Mouse (Mus musculus) ES-Bruce4 (cell line): ENCODE results near the gene 4930415O20Rik. TPM values are rescaled to one million over a fixed set of nuclear protein-coding genes. Genes with fewer than 3 reads are reported as not detected.
A peak's percentile ranks its signal among the peaks of the same experiment; 100 is the strongest.

Source experiments
- H3K27ac ChIP-seq: 2 replicates; pipeline ENCODE4 v1.5.1; 2012; ENCODE audit warnings: low read length, inconsistent platforms; ENCODE audit not compliant: insufficient read depth
- H3K27me3 ChIP-seq: 2 replicates; pipeline ENCODE4 v1.6.1; 2012; ENCODE audit warnings: mild to moderate bottlenecking, low read length, inconsistent platforms; ENCODE audit not compliant: control insufficient read depth, poor library complexity, insufficient read depth, severe bottlenecking
- H3K36me3 ChIP-seq: 2 replicates; pipeline ENCODE4 v1.6.1; 2012; ENCODE audit warnings: inconsistent platforms, mild to moderate bottlenecking, low read length, moderate library complexity; ENCODE audit not compliant: control insufficient read depth, poor library complexity, insufficient read depth, severe bottlenecking
- H3K4me1 ChIP-seq: one replicate; pipeline ENCODE4 v1.8.1; 2011; ENCODE audit warnings: low read length; ENCODE audit not compliant: control insufficient read depth, insufficient read depth
- H3K4me3 ChIP-seq: 2 replicates; pipeline ENCODE4 v1.5.1; 2011; ENCODE audit warnings: low read depth, mild to moderate bottlenecking, low read length
- H3K9ac ChIP-seq: 2 replicates; pipeline ENCODE4 v1.6.1; 2012; ENCODE audit warnings: low read depth, mild to moderate bottlenecking, inconsistent platforms; ENCODE audit not compliant: poor library complexity, severe bottlenecking
- H3K9me3 ChIP-seq: replicated peaks from 2 replicates; pipeline ENCODE4 v1.6.1; 2012; ENCODE audit warnings: mild to moderate bottlenecking, low read length, inconsistent platforms; ENCODE audit not compliant: control insufficient read depth, poor library complexity, insufficient read depth, severe bottlenecking
- CTCF ChIP-seq: IDR thresholded peaks from one replicate; pipeline ENCODE4 v1.8.1; 2011; ENCODE audit warnings: low read depth, low read length
- EP300 ChIP-seq: IDR thresholded peaks from 2 replicates; pipeline ENCODE4 v1.6.1; 2011; ENCODE audit warnings: low read depth, low read length; ENCODE audit not compliant: insufficient read depth
- POLR2A ChIP-seq: IDR thresholded peaks from one replicate; pipeline ENCODE4 v1.8.1; 2011; ENCODE audit warnings: low read length; ENCODE audit not compliant: insufficient read depth
- polyA plus RNA-seq: library from polyadenylated mRNA; stranded (reverse); fragments of >200 nt; gene quantifications from 2 replicates; pipeline ENCODE4 v1.2.4, GENCODE M21; 2011; ENCODE audit warnings: low read depth; ENCODE audit not compliant: missing spikeins, insufficient read depth, insufficient read length

Gene 4930415O20Rik
- polyA plus RNA-seq, 1 experiment: 2.6 TPM

GRCm38 (mm10) chr15:98615751-98616150, 44.9 kb downstream of the 4930415O20Rik start:
- Histone ChIP-seq H3K4me1 (peaks cover 3% of the 10 kb centered on the region), H3K9me3 (no peaks in the 10 kb centered on the region), H3K27ac (no peak overlapping the region), H3K27me3 (no peaks in the 10 kb centered on the region), H3K9ac (no peak overlapping the region), H3K4me3 (no peak overlapping the region), H3K36me3 (no peaks in the 10 kb centered on the region)
- TF ChIP-seq EP300 (no peak), CTCF (no peak), POLR2A (no peak)

GRCm38 (mm10) chr15:98616362-98617175, 45.8 kb downstream of the 4930415O20Rik start:
- peaks cover 3% of the 10 kb centered on the region for H3K4me1 ChIP-seq
- TF ChIP-seq POLR2A (no peak), EP300 (no peak), CTCF (no peak)
- H3K9ac ChIP-seq: no peak overlapping the region
- H3K27me3 ChIP-seq: no peaks in the 10 kb centered on the region
- no peak overlapping the region for H3K4me3 ChIP-seq
- H3K36me3 ChIP-seq: no peaks in the 10 kb centered on the region
- no peaks in the 10 kb centered on the region for H3K9me3 ChIP-seq
- H3K27ac ChIP-seq: no peak overlapping the region

GRCm38 (mm10) chr15:98617176-98617537, 46.4 kb downstream of the 4930415O20Rik start:
- H3K4me1 ChIP-seq: peaks cover 4% of the 10 kb centered on the region
- H3K9ac ChIP-seq: no peak overlapping the region
- no peaks in the 10 kb centered on the region for H3K27me3 ChIP-seq
- no peak for TF ChIP-seq EP300
- TF ChIP-seq POLR2A: no peak
- TF ChIP-seq CTCF: peak; percentile 55
- H3K9me3 ChIP-seq: no peaks in the 10 kb centered on the region
- H3K4me3 ChIP-seq: no peak overlapping the region
- H3K27ac ChIP-seq: no peak overlapping the region
- H3K36me3 ChIP-seq: no peaks in the 10 kb centered on the region

GRCm38 (mm10) chr15:98622199-98622598, 51.4 kb downstream of the 4930415O20Rik start:
- Histone ChIP-seq H3K9me3 (no peaks in the 10 kb centered on the region), H3K27me3 (no peaks in the 10 kb centered on the region), H3K27ac (peak overlapping the region; percentile 49; the same call in 1 of the 2 replicates), H3K9ac (no peak overlapping the region), H3K4me3 (no peak overlapping the region), H3K36me3 (no peaks in the 10 kb centered on the region), H3K4me1 (peaks cover 10% of the 10 kb centered on the region)
- TF ChIP-seq CTCF (no peak), POLR2A (no peak), EP300 (no peak)

- TF ChIP-seq CTCF (no peak), EP300 (no peak), POLR2A (no peak)
- H3K27ac ChIP-seq: peak overlapping the region; percentile 49; the same call in 1 of the 2 replicates
- no peaks in the 10 kb centered on the region for H3K9me3 ChIP-seq
- H3K9ac ChIP-seq: no peak overlapping the region
- no peaks in the 10 kb centered on the region for H3K36me3 ChIP-seq
- no peaks in the 10 kb centered on the region for H3K27me3 ChIP-seq
- H3K4me1 ChIP-seq: peaks cover 10% of the 10 kb centered on the region
- no peak overlapping the region for H3K4me3 ChIP-seq
Measured at GRCm38 (mm10) chr15:98622721-98623120, 51.9 kb downstream of the 4930415O20Rik start.

- no peaks in the 10 kb centered on the region for H3K9me3 ChIP-seq
- no peak overlapping the region for H3K27ac ChIP-seq
- H3K36me3 ChIP-seq: no peaks in the 10 kb centered on the region
Measured at GRCm38 (mm10) chr15:98623361-98623821, 52.6 kb downstream of the 4930415O20Rik start.

More at GRCm38 (mm10) chr15:98623361-98623821, 52.6 kb downstream of the 4930415O20Rik start:
- Histone ChIP-seq H3K27me3 (no peaks in the 10 kb centered on the region), H3K4me3 (no peak overlapping the region), H3K4me1 (peaks cover 13% of the 10 kb centered on the region), H3K9ac (no peak overlapping the region)
- no peak for TF ChIP-seq CTCF
- TF ChIP-seq EP300: no peak
- TF ChIP-seq POLR2A: no peak
